Mouse (Mus musculus) large intestine, adult 2 months (tissue): Measurements from ENCODE around the gene Gipc3. TPM values are rescaled to one million over a fixed set of nuclear protein-coding genes. Genes with fewer than 3 reads are reported as not detected.
A peak's percentile ranks its signal among the peaks of the same experiment; 100 is the strongest.

Experiments used
- DNase-seq: peaks from one replicate; pipeline ENCODE4 v3.0.0-alpha.2; 2012; ENCODE audit warnings: low read depth, low spot score
- WGBS: fragments of 180-500 bp; shearing (Covaris S2); methylation state at CpG from one replicate; pipeline ENCODE4 v1.1.7; 2018; 5-methylcytosine and 5-hydroxymethylcytosine counted together
- polyA plus RNA-seq: library from polyadenylated mRNA; depleted of rRNA; stranded (reverse); fragments of >200 nt; gene quantifications from 2 replicates; pipeline ENCODE4 v1.2.3, GENCODE M21; 2012

Gene Gipc3
- polyA plus RNA-seq, 1 experiment, result 0.95 TPM

- no peak for DNase-seq
- 20% methylated on average over 9 of the region's 9 CpGs for WGBS
These were observed 8.7 kb upstream of the Gipc3 start for GRCm38 (mm10) chr10:81351678-81352291.

- WGBS, result 1% methylated on average over 54 of the region's 54 CpGs
These were observed 7.4 kb upstream of the Gipc3 start, which contains the start of gene Hmg20b for GRCm38 (mm10) chr10:81350351-81351063. TSS of gene Hmg20b (minus strand) at chr10:81350480.

GRCm38 (mm10) chr10:81349961-81350350 is 6.9 kb upstream of the Gipc3 start:
- DNase-seq, result no peak
- WGBS, result 1% methylated on average over 29 of the region's 29 CpGs

More at GRCm38 (mm10) chr10:81350351-81351063, 7.4 kb upstream of the Gipc3 start, which contains the start of gene Hmg20b:
- DNase-seq, result peak; percentile 98

GRCm38 (mm10) chr10:81349146-81349545 is 6.1 kb upstream of the Gipc3 start:
- 5% methylated on average over 12 of the region's 12 CpGs for WGBS
- DNase-seq, result no peak

- DNase-seq, result no peak
- 25% methylated on average over 55 of the region's 55 CpGs for WGBS
These were observed 3.5 kb upstream of the Gipc3 start for GRCm38 (mm10) chr10:81346453-81347067.

- DNase-seq, result no peak
- WGBS, result 73% methylated on average over 4 of the region's 4 CpGs
These were observed 2.1 kb upstream of the Gipc3 start for GRCm38 (mm10) chr10:81345162-81345534.

GRCm38 (mm10) chr10:81344421-81345161 is 1.5 kb upstream of the Gipc3 start:
- WGBS, result 32% methylated on average over 8 of the region's 8 CpGs
- no peak for DNase-seq

- no peak for DNase-seq
- 35% methylated on average over 16 of the region's 16 CpGs for WGBS
These were observed 1.6 kb downstream of the Gipc3 start for GRCm38 (mm10) chr10:81341333-81341949.

- WGBS, result 34% methylated on average over 17 of the region's 17 CpGs
- DNase-seq, result no peak
These were observed 2.3 kb downstream of the Gipc3 start for GRCm38 (mm10) chr10:81340551-81341332.

GRCm38 (mm10) chr10:81336558-81336957 is 6.5 kb downstream of the Gipc3 start:
- no peak for DNase-seq
- 89% methylated on average over 4 of the region's 4 CpGs for WGBS

GRCm38 (mm10) chr10:81335393-81336340 is 7.4 kb downstream of the Gipc3 start:
- DNase-seq, result no peak
- WGBS, result 51% methylated on average over 17 of the region's 19 CpGs

- DNase-seq, result no peak
- 71% methylated on average over 11 of the region's 11 CpGs for WGBS
These were observed 8.7 kb downstream of the Gipc3 start for GRCm38 (mm10) chr10:81334324-81334723.

GRCm38 (mm10) chr10:81332277-81332676 is 10.8 kb downstream of the Gipc3 start:
- WGBS, result 33% methylated on average over 29 of the region's 29 CpGs
- DNase-seq, result no peak

GRCm38 (mm10) chr10:81330007-81330406 is 13.1 kb downstream of the Gipc3 start:
- DNase-seq, result no peak
- WGBS, result 56% methylated on average over 4 of the region's 4 CpGs

GRCm38 (mm10) chr10:81329194-81329975 is 13.7 kb downstream of the Gipc3 start:
- no peak for DNase-seq

GRCm38 (mm10) chr10:81328386-81328785 is 14.7 kb downstream of the Gipc3 start, which contains the start of gene Tbxa2r:
TSS of gene Tbxa2r (plus strand) at chr10:81328731.
- WGBS, result 14% methylated on average over 10 of the region's 10 CpGs
- DNase-seq, result no peak

More at GRCm38 (mm10) chr10:81329194-81329975, 13.7 kb downstream of the Gipc3 start:
- WGBS, result 64% methylated on average over 10 of the region's 10 CpGs

- 34% methylated on average over 2 of the region's 2 CpGs for WGBS
- no peak for DNase-seq
These were observed 15.1 kb downstream of the Gipc3 start for GRCm38 (mm10) chr10:81327959-81328358.
